Mouse (Mus musculus): ENCODE results near the gene Lpcat1. TPM values are rescaled to one million over a fixed set of nuclear protein-coding genes. Genes with fewer than 3 reads are reported as not detected.

The Lpcat1 gene
- polyA plus RNA-seq, 1 experiment, result 40.9 TPM

DNA sequence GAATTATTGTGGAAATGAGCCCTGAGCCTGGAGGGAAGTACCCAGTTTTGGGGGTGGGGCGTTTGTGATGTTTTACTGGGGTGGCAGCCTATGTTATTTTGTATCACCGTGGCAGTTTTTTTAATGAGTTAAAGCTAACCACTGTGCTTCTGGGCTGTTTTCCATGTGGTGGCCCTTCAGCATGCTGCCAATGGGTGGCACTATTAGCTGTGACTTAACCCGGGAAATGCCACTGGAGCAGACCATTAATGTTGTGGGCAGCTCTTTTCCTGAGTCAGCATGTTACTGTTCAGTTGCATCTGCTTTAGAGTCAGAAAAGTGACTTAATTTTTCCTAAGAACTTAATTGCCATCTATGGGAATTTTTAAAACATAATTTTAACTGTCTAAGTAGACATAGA is 5.5 kb downstream of the Lpcat1 start:
- WGBS, result 69% methylated on average over 3 of the region's 3 CpGs
- Histone ChIP-seq H3K27me3 (ENCODE audit: control insufficient read depth, insufficient read depth, low read length) (no peaks in the 10 kb centered on the region), H3K27ac (ENCODE audit: control insufficient read depth, insufficient read depth, low read length) (no peak overlapping the region), H3K36me3 (ENCODE audit: control insufficient read depth, insufficient read depth, low read length) (no peaks in the 10 kb centered on the region), H3K4me1 (replicated peaks; ENCODE audit: control insufficient read depth, insufficient read depth, low read length) (peaks cover 17% of the 10 kb centered on the region), H3K4me3 (ENCODE audit: control insufficient read depth, insufficient read depth, low read length) (no peak overlapping the region)
- TF ChIP-seq CTCF (IDR thresholded peaks at IDR 0.05; ENCODE audit: borderline replicate concordance, control insufficient read depth, extremely low read depth, insufficient read depth, low read length, poor library complexity) (no peak), POLR2A (IDR thresholded peaks at IDR 0.05; ENCODE audit: control insufficient read depth, extremely low read depth, insufficient read depth, low read length, poor library complexity) (no peak)
- no peak for DNase-seq

DNA sequence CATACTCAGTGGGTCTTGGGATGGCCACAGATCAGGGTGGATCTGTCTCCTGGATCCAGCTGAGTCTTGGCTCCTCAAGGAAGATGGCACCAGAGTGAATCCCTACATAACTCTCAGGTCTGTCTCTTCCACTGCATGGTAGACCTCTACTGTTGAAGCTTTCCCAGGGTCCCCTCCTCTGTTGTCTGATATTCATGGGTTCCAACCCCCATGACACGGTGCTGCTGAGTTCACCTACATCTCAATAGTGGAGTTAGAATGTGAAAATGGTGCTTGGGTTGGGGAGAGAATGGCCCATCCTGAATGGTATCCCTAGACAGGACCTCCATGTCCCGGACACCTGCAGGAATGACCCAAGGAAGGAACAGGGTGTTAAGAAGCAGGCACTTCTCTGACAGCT is 6.7 kb downstream of the Lpcat1 start:
- Histone ChIP-seq H3K4me3 (ENCODE audit: control insufficient read depth, insufficient read depth, low read length) (no peak overlapping the region), H3K27me3 (ENCODE audit: control insufficient read depth, insufficient read depth, low read length) (no peaks in the 10 kb centered on the region), H3K4me1 (replicated peaks; ENCODE audit: control insufficient read depth, insufficient read depth, low read length) (peaks cover 10% of the 10 kb centered on the region), H3K36me3 (ENCODE audit: control insufficient read depth, insufficient read depth, low read length) (no peaks in the 10 kb centered on the region), H3K27ac (ENCODE audit: control insufficient read depth, insufficient read depth, low read length) (no peak overlapping the region)
- WGBS, result 94% methylated on average over 2 of the region's 2 CpGs
- TF ChIP-seq CTCF (IDR thresholded peaks at IDR 0.05; ENCODE audit: borderline replicate concordance, control insufficient read depth, extremely low read depth, insufficient read depth, low read length, poor library complexity) (no peak), POLR2A (IDR thresholded peaks at IDR 0.05; ENCODE audit: control insufficient read depth, extremely low read depth, insufficient read depth, low read length, poor library complexity) (no peak)
- DNase-seq, result no peak

DNA sequence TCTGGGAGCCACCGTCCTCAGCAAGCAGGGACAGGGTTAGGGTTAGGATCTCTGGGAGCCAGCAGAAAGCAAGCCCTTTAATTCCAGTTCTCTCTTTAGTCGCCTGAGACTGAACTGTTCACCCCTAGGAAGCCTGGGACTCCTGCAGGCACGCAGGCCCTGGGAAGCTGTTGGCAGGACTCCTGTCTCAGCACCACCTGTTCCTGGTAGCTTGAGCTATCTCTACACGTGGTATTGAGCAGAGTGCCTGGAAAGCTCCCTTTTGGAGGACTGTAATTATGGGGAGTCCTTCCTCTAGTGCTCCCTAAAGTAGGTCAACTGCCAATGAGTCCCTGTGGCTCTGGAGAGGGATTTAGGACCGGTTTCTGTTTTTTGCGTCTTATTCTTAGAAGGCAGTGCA is 7.2 kb downstream of the Lpcat1 start:
- Histone ChIP-seq H3K27me3 (ENCODE audit: control insufficient read depth, insufficient read depth, low read length) (no peaks in the 10 kb centered on the region), H3K4me1 (replicated peaks; ENCODE audit: control insufficient read depth, insufficient read depth, low read length) (peaks cover 9% of the 10 kb centered on the region), H3K4me3 (ENCODE audit: control insufficient read depth, insufficient read depth, low read length) (no peak overlapping the region), H3K27ac (ENCODE audit: control insufficient read depth, insufficient read depth, low read length) (no peak overlapping the region), H3K36me3 (ENCODE audit: control insufficient read depth, insufficient read depth, low read length) (no peaks in the 10 kb centered on the region)
- no peak for TF ChIP-seq POLR2A (IDR thresholded peaks at IDR 0.05; ENCODE audit: control insufficient read depth, extremely low read depth, insufficient read depth, low read length, poor library complexity)
- TF ChIP-seq CTCF (IDR thresholded peaks at IDR 0.05; ENCODE audit: borderline replicate concordance, control insufficient read depth, extremely low read depth, insufficient read depth, low read length, poor library complexity), result no peak
- DNase-seq, result no peak
- 94% methylated on average over 6 of the region's 6 CpGs for WGBS

DNA sequence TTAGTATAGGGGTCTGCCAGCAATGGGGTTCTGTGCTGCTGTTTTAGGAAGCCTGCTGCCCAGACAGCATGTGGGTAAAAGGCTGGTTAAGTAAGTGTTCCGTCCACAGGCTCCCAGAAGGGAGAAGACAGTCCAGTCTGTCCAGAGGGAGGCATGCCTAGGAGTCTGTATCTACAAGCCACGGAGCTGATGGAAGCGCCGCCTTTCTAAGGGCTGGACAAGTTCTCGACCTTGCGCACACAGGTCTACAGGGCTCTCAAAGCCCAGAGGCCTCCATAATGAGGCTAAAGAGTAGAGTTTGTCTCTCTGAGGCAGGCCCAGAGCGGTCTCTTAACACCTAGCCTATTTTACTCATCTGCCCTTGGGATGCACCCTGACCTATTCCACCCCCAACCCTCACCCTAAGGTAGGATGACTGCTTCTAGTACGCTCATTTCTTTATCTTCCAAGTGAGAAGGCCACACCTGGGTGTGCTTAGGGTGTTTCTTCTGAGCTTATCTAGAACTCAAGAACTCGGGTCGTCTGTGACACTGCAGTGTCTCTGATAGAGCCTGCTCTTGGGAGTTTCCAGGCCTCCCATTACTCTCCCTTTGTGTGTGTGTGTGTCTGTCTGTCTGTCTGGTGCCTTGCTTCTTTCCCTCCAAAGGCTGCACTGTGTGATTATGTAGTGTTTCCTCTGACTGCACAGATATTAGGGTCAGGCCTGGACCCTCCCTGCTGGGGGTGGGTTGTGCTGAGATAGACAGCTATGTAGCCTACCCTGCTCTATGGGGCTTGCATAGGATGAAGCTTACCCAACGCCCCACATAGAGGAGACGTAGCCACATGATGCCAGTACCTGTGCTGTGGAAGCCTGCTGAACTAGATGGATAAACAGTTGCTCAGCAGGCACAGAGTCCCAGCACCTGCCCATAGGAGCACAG is 8.3 kb downstream of the Lpcat1 start:
- 97% methylated on average over 12 of the region's 12 CpGs for WGBS
- H3K4me3 ChIP-seq (ENCODE audit: control insufficient read depth, insufficient read depth, low read length), result no peak overlapping the region
- no peak overlapping the region for H3K27ac ChIP-seq (ENCODE audit: control insufficient read depth, insufficient read depth, low read length)
- H3K36me3 ChIP-seq (ENCODE audit: control insufficient read depth, insufficient read depth, low read length), result no peaks in the 10 kb centered on the region
- H3K27me3 ChIP-seq (ENCODE audit: control insufficient read depth, insufficient read depth, low read length), result no peaks in the 10 kb centered on the region
- no peak for DNase-seq
- no peaks in the 10 kb centered on the region for H3K4me1 ChIP-seq (replicated peaks; ENCODE audit: control insufficient read depth, insufficient read depth, low read length)
- TF ChIP-seq POLR2A (IDR thresholded peaks at IDR 0.05; ENCODE audit: control insufficient read depth, extremely low read depth, insufficient read depth, low read length, poor library complexity) (no peak), CTCF (IDR thresholded peaks at IDR 0.05; ENCODE audit: borderline replicate concordance, control insufficient read depth, extremely low read depth, insufficient read depth, low read length, poor library complexity) (no peak)

DNA sequence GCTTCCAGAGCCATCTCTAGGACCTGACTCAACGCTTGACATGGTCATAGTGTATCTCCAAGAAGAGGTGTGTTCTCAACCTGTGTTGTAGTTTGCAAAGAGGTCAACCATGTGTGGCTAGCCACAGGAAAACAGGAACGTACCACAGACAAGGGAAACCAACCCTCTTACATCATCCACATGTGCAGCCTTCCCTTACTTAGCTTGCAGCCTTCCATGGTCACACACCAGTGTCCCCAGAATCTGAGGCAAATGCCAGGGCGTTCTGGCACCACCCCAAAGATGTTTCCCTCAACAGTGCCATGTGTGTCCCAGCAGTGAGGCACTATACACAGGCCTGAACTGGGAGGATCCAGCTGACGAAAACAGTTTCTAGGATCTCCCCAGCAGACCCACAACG is 9.3 kb downstream of the Lpcat1 start:
- TF ChIP-seq POLR2A (IDR thresholded peaks at IDR 0.05; ENCODE audit: control insufficient read depth, extremely low read depth, insufficient read depth, low read length, poor library complexity) (no peak), CTCF (IDR thresholded peaks at IDR 0.05; ENCODE audit: borderline replicate concordance, control insufficient read depth, extremely low read depth, insufficient read depth, low read length, poor library complexity) (no peak)
- H3K4me3 ChIP-seq (ENCODE audit: control insufficient read depth, insufficient read depth, low read length), result no peak overlapping the region
- no peaks in the 10 kb centered on the region for H3K36me3 ChIP-seq (ENCODE audit: control insufficient read depth, insufficient read depth, low read length)
- WGBS, result 63% methylated on average over 5 of the region's 5 CpGs
- H3K4me1 ChIP-seq (replicated peaks; ENCODE audit: control insufficient read depth, insufficient read depth, low read length), result no peaks in the 10 kb centered on the region
- H3K27ac ChIP-seq (ENCODE audit: control insufficient read depth, insufficient read depth, low read length), result no peak overlapping the region
- H3K27me3 ChIP-seq (ENCODE audit: control insufficient read depth, insufficient read depth, low read length), result no peaks in the 10 kb centered on the region
- DNase-seq, result no peak

DNA sequence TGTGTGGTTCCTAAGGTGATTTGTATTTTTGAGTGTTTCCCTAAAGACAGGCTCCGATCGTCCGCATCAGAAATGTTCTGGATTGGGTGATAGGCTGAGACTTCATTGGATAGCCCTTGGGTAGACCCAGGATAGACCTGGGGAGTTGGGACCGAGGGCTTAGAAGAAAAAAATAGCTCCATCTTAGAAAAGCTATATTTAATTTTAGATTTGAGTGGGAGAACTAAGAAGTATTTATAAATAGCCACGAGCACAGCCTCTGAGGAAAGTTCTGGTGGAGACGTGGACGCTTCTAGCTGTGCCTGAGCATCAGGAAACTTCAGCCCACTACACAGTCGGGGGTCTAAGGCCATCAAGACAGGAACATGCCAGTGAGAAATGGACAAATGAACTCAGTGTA is 9.8 kb downstream of the Lpcat1 start:
- H3K36me3 ChIP-seq (ENCODE audit: control insufficient read depth, insufficient read depth, low read length), result no peaks in the 10 kb centered on the region
- H3K27ac ChIP-seq (ENCODE audit: control insufficient read depth, insufficient read depth, low read length), result no peak overlapping the region
- WGBS, result 88% methylated on average over 8 of the region's 8 CpGs
- no peak for DNase-seq
- H3K4me1 ChIP-seq (replicated peaks; ENCODE audit: control insufficient read depth, insufficient read depth, low read length), result no peaks in the 10 kb centered on the region
- H3K27me3 ChIP-seq (ENCODE audit: control insufficient read depth, insufficient read depth, low read length), result no peaks in the 10 kb centered on the region
- H3K4me3 ChIP-seq (ENCODE audit: control insufficient read depth, insufficient read depth, low read length), result no peak overlapping the region
- TF ChIP-seq CTCF (IDR thresholded peaks at IDR 0.05; ENCODE audit: borderline replicate concordance, control insufficient read depth, extremely low read depth, insufficient read depth, low read length, poor library complexity) (no peak), POLR2A (IDR thresholded peaks at IDR 0.05; ENCODE audit: control insufficient read depth, extremely low read depth, insufficient read depth, low read length, poor library complexity) (no peak)
